Mouse (Mus musculus) c-Kit-positive CD71-positive TER-119-positive erythroid progenitor cells, embryonic 14.5 days (primary cell): Measurements from ENCODE around the gene Trim41.
"Not testable (repeated sequence)": the region's sequence is repeated elsewhere in the genome, so short reads cannot be mapped to it uniquely, and the experiment has no call there.

Experiments
- DNase-seq: peaks from one replicate; pipeline ENCODE4 v3.0.0-alpha.2; 2013; ENCODE audit warnings: low spot score

The Trim41 gene

GRCm38 (mm10) chr11:48816800-48817665 is at the start of gene Trim41:
Trim41 (minus strand) TSS chr11:48817353.
- peak; percentile 98 for DNase-seq

GRCm38 (mm10) chr11:48866481-48866880 is 49.3 kb upstream of the Trim41 start:
- DNase-seq: no peak

GRCm38 (mm10) chr11:48863808-48864207 is 46.7 kb upstream of the Trim41 start:
- no peak for DNase-seq

GRCm38 (mm10) chr11:48862784-48863319 is 45.7 kb upstream of the Trim41 start:
- no peak for DNase-seq

- peak; percentile 81 for DNase-seq
These were observed 41.9 kb upstream of the Trim41 start for GRCm38 (mm10) chr11:48859014-48859413.

GRCm38 (mm10) chr11:48853474-48854180 is 36.5 kb upstream of the Trim41 start:
- DNase-seq: peak; percentile 87

GRCm38 (mm10) chr11:48852624-48853473 is 35.7 kb upstream of the Trim41 start:
- peak; percentile 25 for DNase-seq

DNA sequence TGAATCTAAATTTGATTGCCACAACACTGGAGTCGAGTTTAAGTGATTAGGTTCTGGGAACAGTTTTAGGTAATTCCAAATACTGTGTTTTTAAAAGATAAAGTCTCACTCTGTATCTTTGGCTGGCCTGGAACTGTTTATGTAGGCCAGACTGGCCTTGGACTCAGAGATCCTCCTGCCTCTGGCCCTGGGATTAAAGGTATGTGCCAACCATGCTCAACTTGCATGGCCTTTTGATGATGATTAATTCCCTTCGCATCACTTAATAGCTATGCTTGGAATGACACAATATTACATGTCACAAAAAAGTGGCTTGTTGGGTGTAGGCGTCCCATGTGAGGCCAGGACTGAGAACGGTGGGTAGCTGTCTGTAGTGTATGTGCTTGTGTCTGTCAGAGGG is 35.0 kb upstream of the Trim41 start:
- DNase-seq: no peak

DNA sequence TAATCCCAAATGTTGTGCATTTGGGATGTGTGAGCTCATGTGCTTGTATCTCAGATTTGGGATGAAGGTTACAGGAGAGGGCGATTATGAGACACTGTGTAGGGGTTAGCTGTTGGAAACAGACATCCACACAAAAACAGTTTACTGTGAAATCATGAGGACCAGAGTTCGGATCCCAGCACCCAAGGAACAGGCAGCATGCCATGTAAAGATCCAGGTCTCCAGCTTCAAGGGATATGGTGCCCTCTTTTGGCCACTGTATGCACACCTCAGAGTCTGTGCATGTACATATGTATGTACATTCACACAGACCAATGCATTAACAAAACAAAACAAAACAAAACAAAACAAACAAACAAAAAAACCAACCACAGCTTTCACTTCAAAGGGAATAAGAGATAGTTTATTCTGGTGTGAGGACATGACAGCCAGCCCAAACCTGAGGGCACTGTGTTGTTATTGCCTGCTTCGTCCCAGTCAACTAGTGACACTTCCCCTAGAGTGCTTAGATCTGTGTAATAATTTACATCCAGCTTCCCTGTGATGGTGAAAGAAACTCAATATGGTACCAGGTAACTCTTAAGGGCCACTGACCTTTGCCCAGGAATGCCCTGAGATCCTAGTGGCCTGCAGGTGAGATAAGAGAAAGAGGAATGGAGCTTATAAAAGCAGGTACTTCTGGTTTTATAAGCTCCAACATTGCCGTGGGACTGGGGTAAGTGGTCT is 34.3 kb upstream of the Trim41 start:
- DNase-seq: no peak

DNA sequence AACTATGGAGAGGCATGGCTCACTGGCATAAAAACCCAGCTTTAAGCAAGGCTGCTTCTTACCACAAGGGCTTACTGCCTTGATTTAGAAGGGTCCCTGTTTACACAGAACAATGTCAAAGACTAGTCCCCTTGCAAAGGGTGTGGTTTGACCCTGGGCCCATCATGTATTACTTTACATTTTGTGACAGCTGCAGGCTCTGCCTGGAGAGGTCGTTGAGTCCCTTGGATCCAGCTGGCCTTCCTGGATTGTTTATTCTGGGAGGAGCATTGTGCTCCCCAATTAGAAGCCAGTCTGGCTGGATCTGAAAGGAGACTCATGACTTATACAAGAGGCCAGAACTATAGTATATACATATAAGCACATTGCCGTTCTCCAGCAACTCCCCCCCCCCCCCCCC is 33.1 kb upstream of the Trim41 start:
- no peak for DNase-seq

DNA sequence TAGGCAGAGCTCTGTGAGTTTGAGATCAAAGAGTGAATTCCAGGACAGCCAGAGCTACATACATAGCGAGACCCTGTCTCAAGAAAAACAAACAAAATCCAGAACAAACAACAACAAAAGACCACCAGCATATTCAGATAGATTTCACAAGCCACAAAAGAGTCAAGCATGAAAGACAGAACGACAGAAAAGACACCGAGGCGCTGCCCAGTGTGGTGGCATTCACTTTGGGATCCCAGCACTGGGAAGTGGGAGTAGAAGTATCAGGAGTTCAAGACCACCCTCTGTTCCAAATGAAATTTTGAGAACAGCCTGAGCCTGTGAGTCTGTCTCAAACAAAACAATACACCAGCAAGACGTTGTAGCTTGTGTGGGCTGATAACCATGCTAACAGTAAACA is 29.7 kb upstream of the Trim41 start:
- no peak for DNase-seq

GRCm38 (mm10) chr11:48846362-48846761 is 29.2 kb upstream of the Trim41 start:
- DNase-seq: not testable (repeated sequence)

DNA sequence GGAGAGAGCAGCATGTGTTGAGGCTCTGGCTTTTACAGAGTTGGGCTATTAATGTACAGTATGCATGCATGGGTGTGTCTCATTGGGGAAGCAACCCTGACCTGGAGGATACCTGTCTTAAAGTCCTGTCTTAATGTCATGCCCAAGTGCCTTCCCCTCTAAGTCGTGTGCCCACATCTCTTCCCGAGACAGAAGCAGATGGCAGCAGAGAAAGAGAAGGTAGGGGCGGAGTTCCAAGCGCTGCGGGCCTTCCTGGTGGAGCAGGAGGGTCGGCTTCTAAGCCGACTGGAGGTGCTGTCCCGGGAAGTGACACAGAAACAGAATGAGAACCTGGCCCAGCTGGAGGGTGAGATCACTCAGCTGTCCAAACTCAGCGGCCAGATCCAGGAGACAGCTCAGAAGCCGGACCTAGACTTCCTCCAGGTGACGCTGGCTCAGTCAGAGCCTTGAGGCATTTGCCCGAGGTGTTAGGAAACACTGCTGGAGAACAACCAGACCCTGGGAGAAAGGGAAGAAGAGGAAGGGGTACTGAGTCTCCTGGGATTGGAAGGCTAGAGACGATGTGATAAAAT is 28.2 kb upstream of the Trim41 start:
- no peak for DNase-seq

DNA sequence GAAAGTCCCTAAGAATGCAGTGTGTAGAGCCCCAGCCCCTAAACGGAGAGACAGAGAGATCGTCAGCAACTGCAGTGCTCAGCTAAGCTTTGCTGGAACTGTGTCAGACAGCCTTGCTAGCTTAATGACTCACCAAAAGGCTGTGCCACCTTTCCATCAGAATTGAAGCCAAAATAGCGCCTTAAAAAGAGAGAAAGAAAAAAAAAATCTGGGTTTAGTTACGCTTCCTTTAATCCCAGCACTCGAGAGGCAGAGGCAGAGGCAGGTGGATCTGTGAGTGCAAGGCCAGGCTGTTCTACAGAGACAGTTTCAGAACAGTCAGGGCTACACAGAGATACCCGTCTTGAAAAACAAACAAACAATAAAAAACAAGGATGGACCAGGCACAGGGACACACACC is 27.2 kb upstream of the Trim41 start:
- DNase-seq: no peak

- no peak for DNase-seq
These were observed 26.0 kb upstream of the Trim41 start for GRCm38 (mm10) chr11:48843202-48843601.

DNA sequence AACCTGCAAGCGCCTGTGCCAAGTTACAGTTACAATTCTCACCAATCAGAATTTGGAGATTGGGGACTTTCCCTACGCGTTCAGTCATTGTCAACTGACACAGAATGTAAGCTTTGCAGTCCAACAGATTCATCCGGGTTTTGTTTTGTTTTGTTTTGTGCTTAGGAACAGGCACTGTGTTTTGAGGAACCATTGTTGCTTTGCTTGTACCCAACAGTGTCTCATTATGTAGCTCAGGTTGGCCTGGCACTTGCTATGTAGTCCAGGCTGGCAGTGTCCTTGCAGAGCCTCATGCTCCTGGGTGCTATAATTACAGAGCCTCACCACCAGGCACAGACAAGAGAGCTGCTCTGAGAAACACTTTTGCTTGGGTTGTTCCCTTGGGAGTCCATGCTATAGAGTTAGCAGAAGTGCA is 25.2 kb upstream of the Trim41 start:
- DNase-seq: no peak

GRCm38 (mm10) chr11:48841213-48841612 is 24.1 kb upstream of the Trim41 start:
- no peak for DNase-seq

DNA sequence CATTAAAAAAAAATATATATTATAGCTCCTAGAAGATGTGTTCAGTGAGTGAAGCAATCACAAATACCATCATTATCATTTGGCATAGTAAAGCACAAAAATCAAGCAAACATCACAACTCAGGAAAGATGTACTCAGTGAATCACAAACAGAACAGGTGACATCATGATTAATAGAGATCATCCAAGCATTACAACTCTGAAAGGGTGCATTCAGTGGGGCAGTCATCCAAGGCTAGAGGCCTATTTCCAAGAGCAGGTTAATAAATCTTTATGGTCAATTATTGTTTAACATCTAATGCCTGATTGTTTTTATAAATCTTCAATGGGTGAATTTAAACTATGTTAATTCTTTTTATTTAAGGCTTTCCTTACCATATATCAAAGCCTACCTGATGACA is 23.7 kb upstream of the Trim41 start:
- DNase-seq: no peak

DNA sequence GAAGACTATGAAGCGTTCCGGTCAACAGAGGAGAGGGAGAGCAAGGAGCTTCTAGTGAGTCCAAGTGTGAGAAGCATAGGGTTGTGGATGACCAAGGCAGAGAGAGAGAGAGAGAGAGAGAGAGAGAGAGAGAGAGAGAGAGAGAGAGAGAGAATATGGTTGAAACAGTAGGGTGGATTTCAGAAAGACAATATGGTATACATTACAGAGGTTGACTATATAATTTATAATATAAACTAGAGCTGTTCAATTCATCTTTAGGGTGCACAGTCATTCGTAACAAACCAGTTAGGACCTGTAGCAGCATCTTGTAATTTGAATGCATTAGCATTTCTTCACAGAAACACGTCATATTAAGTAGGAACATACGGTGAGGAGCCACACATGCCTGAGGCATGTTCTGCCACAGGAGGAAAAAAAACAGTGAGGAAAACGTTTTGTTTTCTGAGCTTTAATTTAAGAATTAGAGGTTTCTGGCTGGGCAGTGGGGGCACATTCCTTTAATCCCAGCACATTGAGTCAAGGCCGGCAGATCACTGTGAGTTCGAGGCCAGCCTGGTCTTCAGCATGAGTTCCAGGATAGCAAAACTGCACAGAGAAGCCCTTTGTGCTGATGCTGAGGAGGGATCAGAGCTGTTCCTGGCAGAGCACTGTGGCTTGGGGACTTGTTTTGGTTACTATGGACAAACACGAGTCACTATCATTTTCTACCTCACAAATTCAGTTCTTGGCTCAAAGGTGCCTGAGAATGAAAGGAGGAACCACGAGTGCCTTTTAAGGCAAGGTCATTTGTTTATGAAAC is 21.9 kb upstream of the Trim41 start:
- DNase-seq: no peak

- DNase-seq: no peak
These were observed 21.1 kb upstream of the Trim41 start for GRCm38 (mm10) chr11:48838181-48838797.
